Mouse (Mus musculus) cerebellum, adult 2 months (tissue): ENCODE data around the gene Mindy2.

ENCODE experiments used
- CTCF ChIP-seq: fragments of 200-500 bp; IDR thresholded peaks from 2 replicates; pipeline ENCODE4 v1.5.1; 2011; ENCODE audit warnings: low read depth, mild to moderate bottlenecking, control low read depth, low read length, moderate library complexity, borderline replicate concordance; ENCODE audit not compliant: insufficient read depth
- POLR2A ChIP-seq: fragments of 200-500 bp; IDR thresholded peaks from 2 replicates; pipeline ENCODE4 v1.6.1; 2011; ENCODE audit warnings: low read length, control low read depth, borderline replicate concordance; ENCODE audit not compliant: insufficient read depth

DNA sequence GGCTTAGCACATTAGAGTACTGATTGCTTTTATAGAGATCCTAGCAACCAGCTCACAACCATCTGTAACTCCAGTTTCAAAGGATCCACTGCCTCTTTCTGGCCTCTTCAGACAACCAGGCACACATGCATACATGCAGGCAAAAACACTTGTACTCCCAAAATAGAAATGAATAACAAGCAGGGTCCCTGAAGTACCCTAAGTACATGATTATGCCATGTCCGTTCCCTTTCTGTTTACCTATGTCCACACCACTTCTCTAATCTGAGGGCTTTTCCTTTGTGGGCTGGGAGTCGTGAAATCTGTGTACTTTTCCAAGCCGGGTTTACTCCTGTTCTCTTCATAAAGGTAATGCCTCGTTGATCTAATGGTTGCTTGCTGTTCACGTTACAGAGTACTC is 89.3 kb downstream of the Mindy2 start:
- no peak for TF ChIP-seq POLR2A
- no peak for TF ChIP-seq CTCF
